Mouse (Mus musculus) B cell, adult 2 months (primary cell): Measurements from ENCODE around the gene Cpt1b.

ENCODE experiments used
- DNase-seq, 2 experiments: peaks; one replicate each; pipeline ENCODE4 v3.0.0; 2022

The Cpt1b gene

DNA sequence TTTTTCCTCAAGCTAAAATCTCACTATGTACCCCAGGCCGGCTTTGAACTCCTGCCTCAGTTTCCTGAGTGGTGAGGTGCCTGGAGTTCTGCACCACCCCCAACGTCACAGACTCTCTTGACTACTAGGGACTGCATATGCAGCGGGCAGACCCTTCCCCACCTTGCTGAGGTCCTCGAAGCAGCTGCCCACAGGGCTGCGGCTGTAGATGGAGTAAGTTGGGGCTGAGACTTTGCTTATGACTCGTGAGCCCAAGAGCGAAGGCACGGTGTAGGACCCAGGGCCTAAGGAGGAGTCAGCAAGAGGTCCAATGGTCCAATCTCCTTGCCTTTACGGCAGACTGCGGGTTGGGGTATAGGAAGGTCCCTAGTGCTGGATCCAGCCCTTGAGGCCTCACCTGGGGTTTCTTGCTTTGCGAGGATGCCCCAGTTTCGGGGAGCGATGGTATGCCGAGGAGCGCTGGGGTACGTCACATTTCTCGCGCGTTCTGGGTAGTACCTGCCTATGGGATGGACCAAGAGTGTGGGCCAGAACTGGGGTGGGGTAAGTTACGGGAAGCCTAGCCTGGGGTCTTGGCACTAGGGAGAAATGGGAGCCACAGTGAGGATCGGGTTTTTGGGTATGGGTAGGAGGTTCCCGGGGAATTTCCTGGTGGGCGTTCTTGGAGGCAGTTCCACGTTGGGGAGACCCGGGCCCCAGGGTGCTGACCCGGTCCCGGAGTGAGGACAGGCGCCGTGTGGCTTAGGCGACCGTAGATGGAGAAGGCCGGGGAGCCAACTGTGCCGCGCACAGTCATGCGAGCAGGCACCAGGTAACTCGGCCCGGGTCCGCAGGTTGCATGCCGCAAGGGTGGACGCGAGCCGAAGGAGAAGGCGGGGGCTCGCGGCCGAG lies 47.5 kb downstream of the Cpt1b start:
- DNase-seq, result no peak

DNA sequence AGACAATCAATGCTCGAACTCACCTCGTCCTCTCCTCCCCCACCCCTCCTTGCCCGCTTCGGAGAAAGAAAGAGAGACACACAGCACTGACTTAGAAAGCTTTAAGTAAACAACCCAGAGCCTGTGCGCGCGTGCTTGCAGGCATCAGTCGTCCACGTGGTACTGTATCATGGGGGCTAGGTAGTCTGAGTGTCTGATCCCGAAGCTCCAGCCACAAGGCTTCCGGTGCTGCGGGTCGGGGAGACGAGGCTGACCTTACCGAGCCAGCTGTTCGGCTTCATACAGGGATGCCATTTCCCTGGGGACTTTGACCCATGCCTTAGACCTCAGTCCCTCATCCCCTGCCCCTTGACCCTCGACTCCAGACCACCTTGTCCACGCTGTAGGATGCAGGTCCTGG lies 48.3 kb downstream of the Cpt1b start:
- DNase-seq, result no peak

DNA sequence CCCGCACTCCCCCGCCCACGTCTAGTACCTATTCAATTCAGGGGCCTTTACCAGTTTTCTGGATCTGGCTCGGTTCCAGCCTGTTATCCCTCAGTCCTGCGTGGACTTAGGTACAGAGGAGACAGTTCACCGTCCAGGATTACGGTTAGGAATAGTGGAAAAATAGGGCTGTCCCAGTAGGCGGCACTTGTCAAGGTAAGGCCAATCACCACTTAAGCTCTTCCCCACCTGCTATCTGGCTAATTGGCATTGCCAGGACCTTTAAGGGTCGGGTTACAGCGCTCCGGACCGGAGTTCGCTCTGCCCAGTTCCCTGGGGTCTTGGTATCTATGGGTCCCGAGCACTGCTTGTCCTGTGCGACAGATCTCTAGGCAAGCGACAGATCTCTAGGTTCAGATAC lies 48.7 kb downstream of the Cpt1b start, which contains the start of gene Tymp:
Gene Tymp, minus strand, starts transcription at position 83 of the 400 bp plus-strand sequence.
- no peak for DNase-seq

DNA sequence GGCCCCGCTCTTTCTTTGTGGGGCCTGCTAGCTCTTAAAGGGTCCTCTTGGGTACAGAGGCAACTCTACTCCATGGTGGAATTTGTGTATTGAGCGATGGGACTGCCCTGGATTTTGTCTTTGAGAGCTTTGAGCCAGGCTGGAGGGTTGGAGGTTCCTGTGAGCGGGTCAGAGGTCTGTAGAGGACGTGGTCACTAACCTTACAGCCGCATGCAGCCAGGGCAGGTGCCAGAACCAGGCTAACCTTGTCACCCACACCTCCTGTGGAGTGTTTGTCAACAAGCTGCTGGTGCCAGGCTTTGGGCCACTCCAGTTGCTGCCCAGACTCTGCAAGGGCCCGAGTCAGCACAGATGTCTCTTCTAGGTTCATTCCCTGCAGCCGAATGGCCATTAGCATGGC lies 49.6 kb downstream of the Cpt1b start:
- no peak for DNase-seq

DNA sequence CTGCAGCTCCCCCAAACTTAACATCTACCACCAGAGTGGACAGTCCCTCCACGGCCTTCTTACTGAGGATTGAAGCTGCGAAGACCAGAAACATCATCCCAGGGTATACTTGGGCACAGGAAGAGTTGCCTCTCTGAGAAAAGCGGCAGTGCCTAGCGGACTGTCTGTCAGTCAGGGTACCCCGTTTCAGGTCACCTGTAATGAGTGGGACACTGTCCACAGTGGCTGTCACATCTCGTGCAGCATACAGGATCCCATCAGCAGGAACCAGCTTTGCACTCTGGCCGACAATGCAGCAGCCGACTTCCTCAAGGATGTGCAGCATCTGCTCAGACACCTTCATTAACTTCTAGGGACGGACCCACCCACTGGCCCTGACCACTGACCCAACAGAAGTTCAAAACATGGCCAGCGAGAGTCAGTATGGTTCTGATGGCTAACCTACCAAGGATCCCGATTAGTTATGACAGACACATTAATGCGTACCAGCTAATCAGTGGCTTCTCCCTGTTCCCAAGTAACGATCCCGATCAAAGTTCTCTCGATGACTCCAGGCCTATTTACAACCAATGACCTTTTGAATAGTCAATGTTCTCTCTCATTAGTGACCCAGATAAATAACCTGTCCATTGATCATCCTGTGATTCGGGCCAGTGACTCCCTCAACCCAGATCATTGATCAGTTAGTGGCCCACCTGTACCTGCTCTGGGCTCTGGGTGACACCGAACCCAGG lies 50.7 kb downstream of the Cpt1b start:
- DNase-seq, result no peak

DNA sequence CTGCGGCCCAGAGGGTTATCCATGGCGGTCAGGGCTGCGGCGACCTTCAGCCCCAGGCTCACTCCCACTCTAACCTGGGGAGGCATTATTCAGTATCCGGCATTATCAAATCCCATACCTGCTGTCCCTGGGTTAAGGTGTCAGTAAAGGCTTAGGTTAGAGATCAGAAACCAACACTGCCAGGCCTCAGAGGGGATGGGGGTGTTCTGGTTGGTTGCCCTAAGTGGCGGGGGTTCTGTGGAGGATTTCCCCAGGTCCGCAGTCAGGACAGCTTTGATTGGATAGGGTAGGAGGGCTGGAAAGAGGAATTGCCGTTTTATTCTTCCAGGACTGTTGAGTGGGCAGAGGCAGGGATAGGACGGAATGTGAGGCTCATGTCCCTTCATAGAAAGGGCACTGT lies 51.3 kb downstream of the Cpt1b start:
- DNase-seq, result no peak

DNA sequence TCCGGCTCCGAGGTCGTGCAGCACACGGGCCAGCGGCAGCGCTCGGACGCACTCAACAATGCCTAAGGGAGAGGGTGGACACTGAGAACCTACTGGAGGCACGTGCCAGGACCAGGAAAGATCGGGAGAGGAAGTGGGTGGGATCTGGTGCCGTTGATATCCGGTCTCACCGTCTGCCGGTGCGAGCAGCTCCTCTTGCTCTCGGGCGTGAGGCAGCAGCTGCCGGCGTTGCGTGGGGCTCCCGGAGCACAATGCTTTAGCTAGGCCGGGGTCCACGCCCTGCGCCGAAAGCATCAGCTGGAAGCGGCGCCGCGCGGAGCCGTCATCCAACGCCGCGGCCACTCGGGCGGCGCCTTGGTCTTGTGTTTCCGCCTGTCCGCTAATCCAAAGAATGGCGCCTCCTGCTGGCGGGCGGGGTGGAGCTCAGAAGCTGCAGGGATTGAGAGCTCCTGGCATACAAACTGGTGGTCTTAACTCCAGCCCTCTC lies 51.9 kb downstream of the Cpt1b start, which contains the start of gene Sco2:
Gene Sco2, minus strand, starts transcription at position 85 of the 487 bp plus-strand sequence.
- DNase-seq, result peak; percentile 97 to 98

DNA sequence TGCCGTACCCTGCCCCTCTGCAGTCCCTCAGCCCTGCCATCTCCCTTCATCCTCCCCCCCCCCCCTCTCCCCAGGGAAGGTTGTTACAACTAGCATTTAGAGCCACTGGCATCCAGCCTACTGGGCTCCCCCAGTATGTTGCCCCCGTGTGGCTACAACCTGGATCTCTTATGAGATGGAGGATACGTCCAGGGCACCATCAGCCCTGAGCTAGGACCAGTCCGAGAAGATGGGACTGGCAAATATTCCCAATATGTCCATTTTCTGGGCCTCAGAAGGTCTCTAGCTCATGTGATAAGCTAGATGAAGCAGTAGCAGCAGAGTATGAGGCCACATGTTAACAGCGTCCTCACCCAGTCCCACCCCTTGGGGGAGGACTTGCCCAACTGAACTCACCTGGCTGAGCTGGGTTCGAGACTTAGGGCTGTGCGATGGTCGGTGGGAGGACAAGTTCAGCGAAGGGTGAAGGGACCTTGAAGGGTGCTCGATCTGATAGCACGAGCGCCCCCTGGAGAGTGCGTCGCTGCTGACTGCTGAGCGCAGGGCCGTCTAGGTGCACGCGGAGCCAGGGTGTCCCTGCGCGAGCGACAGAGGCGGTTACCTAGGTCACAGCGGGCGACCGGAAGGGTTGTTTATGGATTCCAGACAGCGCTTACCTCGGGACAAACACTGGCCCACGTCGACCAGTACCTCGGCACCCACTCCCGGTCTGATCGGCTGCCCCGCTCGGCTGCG lies 52.5 kb downstream of the Cpt1b start:
- DNase-seq, result peak; percentile 93

DNA sequence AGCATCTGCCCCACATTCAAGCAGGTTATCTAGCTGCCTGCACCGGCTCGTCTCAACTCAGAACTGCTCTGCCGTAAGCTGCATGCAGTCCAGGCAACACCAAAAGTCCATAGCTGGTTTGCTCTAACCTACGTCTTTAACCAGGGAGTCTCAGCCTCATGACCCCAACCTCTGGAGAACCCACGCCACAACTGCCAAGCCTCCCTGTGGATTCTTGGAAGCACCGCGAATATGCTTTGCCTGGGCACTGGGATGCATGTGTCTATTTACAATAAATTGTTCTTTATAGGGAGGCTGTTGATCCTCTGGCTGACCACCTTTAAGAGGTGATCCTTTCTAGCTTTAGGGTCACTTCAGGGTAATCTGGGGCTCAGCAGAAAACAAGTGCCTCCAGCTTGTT lies 53.1 kb downstream of the Cpt1b start:
- DNase-seq, result no peak

DNA sequence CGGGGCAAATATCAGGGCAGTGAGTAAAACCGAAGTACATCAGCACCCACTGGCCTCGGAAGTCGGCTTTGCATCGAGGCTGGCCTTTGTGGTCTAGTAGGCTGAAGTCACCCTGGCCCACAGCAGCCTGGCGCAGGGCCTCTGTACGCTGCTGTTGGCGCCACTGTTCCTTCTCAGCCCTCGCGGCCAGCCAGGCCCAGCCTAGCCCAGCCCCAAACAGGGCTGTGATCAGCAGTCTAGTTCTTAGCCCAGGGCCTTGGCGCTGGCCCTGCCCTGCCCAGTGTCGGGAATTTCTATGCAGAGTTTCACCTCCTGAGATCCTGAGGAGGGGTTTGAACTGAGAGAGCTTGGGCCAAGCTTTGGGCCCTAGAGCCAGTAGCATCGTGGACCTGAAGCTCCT lies 53.6 kb downstream of the Cpt1b start:
- no peak for DNase-seq
